Mouse (Mus musculus): ENCODE results near the gene E130114P18Rik.

- TF ChIP-seq CTCF (IDR thresholded peaks at IDR 0.05; ENCODE audit: borderline replicate concordance, insufficient read depth, low read depth, low read length) (no peak), POLR2A (IDR thresholded peaks at IDR 0.05; ENCODE audit: borderline replicate concordance, insufficient read depth, low read length) (no peak)
Observed at GRCm38 (mm10) chr4:97618668-97619373, 159.1 kb downstream of the E130114P18Rik start.
